Mouse (Mus musculus): ENCODE data around the gene Ptprk. TPM values are rescaled to one million over a fixed set of nuclear protein-coding genes. Genes with fewer than 3 reads are reported as not detected.

The Ptprk gene
- polyA plus RNA-seq, 2 experiments, result 21.4 to 25.2 TPM

DNA sequence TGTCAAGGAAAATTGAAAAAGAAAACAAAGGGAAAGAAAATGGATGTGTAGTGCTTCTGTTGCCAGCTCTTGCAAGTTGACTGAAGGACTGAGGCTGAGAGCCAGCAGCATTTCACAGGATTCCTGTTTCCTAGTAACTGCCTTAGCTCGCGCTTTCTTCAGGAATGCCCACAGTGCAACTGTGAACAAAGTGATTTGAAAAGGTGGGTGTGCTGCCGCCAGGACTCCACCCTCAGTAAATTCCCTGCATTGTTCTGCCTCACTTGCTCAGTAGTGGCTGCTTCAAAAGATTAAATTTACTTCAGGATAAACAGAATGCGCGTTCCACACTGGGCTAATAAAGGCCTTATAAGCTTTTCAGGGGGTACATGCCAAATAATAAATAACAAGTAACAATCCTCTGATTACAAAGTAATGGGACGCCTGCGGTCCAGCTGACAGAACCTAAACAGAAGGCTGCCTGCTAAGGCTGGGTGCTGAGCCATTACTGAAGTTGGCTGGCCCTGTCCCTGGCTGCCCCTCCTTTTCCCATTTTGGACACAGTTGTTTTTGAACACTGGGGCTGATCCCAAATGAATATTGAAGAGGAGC, 418.7 kb downstream of the Ptprk start:
- TF ChIP-seq POLR2A (IDR thresholded peaks at IDR 0.05; ENCODE audit: borderline replicate concordance, extremely low read depth, insufficient read depth, insufficient read length), result no peak
- Histone ChIP-seq H3K9ac (ENCODE audit: low read depth, low read length, severe bottlenecking) (no peak overlapping the region), H3K9me3 (ENCODE audit: control insufficient read depth, low read length) (no peaks in the 10 kb centered on the region), H3K4me2 (replicated peaks; ENCODE audit: low read depth, low read length, severe bottlenecking) (peak overlapping the region; percentile 22; the same call in 1 of the 2 replicates), H3K4me3 (replicated peaks; ENCODE audit: low read length) (no peak overlapping the region), H3K27me3 (ENCODE audit: control insufficient read depth, insufficient read depth, low read length) (no peaks in the 10 kb centered on the region), H3K27ac (replicated peaks; ENCODE audit: low read depth, low read length) (0 out of 2 replicates have a peak overlapping the region, but pooled peaks have one; percentile 0), H3K36me3 (ENCODE audit: control insufficient read depth, insufficient read depth, low read length) (no peaks in the 10 kb centered on the region), H3K4me1 (ENCODE audit: control insufficient read depth, insufficient read depth, low read length) (peaks cover 11% of the 10 kb centered on the region)
- DNase-seq (ENCODE audit: low spot score), result peak; percentile 47
- ATAC-seq (ENCODE audit: low FRiP score, low read depth), result peak; percentile 57; the same call in 1 of the 2 replicates
- WGBS, result 24% methylated on average over 7 of the region's 7 CpGs

DNA sequence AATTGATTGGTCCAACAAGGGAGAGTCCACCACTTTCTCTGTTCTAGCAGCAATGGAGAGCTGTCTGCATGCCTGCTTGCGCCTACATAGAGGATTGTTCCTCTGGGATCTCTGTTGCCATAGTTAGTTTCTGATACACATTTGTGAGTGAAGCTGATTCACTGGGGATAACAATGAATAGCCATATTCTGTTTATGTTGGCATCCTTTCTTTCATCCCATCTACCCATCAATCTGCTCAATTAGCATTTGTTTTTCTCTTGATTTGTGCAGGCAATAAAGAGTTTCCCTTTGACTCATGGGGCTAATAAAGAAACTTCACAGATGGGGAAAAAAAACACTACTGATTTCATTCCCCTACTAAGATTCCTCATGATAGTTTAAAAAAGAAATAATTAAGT, 423.2 kb downstream of the Ptprk start:
- no peak for DNase-seq (ENCODE audit: low spot score)
- no peak for ATAC-seq (ENCODE audit: low FRiP score, low read depth)
- Histone ChIP-seq H3K4me3 (replicated peaks; ENCODE audit: low read length) (no peak overlapping the region), H3K36me3 (ENCODE audit: control insufficient read depth, insufficient read depth, low read length) (no peaks in the 10 kb centered on the region), H3K9ac (ENCODE audit: low read depth, low read length, severe bottlenecking) (no peak overlapping the region), H3K27me3 (ENCODE audit: control insufficient read depth, insufficient read depth, low read length) (no peaks in the 10 kb centered on the region), H3K27ac (replicated peaks; ENCODE audit: low read depth, low read length) (no peak overlapping the region), H3K4me1 (ENCODE audit: control insufficient read depth, insufficient read depth, low read length) (peaks cover 8% of the 10 kb centered on the region), H3K4me2 (replicated peaks; ENCODE audit: low read depth, low read length, severe bottlenecking) (no peak overlapping the region), H3K9me3 (ENCODE audit: control insufficient read depth, low read length) (no peaks in the 10 kb centered on the region)
- WGBS, result 89% methylated on average over 1 of the region's 1 CpGs
- no peak for TF ChIP-seq POLR2A (IDR thresholded peaks at IDR 0.05; ENCODE audit: borderline replicate concordance, extremely low read depth, insufficient read depth, insufficient read length)

DNA sequence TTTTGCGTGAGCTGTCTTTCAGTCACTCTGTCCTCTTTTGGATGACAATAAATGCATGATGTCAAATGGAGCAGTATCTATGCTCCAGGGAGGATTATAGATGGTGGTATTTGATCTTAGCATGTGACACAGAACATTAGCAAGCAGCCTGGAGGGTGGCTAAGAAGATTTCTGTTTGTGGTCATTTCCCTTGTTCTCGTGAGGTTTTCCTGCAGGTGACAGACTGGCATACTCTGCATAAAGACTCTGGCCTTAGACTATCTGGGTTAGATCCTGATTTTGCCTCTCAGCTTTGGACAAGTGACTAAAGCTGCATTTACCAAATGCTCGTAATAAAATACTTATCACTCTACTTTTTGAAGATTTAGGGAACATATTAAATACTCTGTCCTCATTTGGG, 423.9 kb downstream of the Ptprk start:
- DNase-seq (ENCODE audit: low spot score), result no peak
- Histone ChIP-seq H3K4me3 (replicated peaks; ENCODE audit: low read length) (no peak overlapping the region), H3K27ac (replicated peaks; ENCODE audit: low read depth, low read length) (no peak overlapping the region), H3K4me2 (replicated peaks; ENCODE audit: low read depth, low read length, severe bottlenecking) (no peak overlapping the region), H3K4me1 (ENCODE audit: control insufficient read depth, insufficient read depth, low read length) (peaks cover under 1% of the 10 kb centered on the region; the same call in 1 of the 2 replicates), H3K27me3 (ENCODE audit: control insufficient read depth, insufficient read depth, low read length) (no peaks in the 10 kb centered on the region), H3K9me3 (ENCODE audit: control insufficient read depth, low read length) (no peaks in the 10 kb centered on the region), H3K36me3 (ENCODE audit: control insufficient read depth, insufficient read depth, low read length) (no peaks in the 10 kb centered on the region), H3K9ac (ENCODE audit: low read depth, low read length, severe bottlenecking) (no peak overlapping the region)
- TF ChIP-seq POLR2A (IDR thresholded peaks at IDR 0.05; ENCODE audit: borderline replicate concordance, extremely low read depth, insufficient read depth, insufficient read length), result no peak
- no peak for ATAC-seq (ENCODE audit: low FRiP score, low read depth)
- 89% methylated on average over 3 of the region's 3 CpGs for WGBS

DNA sequence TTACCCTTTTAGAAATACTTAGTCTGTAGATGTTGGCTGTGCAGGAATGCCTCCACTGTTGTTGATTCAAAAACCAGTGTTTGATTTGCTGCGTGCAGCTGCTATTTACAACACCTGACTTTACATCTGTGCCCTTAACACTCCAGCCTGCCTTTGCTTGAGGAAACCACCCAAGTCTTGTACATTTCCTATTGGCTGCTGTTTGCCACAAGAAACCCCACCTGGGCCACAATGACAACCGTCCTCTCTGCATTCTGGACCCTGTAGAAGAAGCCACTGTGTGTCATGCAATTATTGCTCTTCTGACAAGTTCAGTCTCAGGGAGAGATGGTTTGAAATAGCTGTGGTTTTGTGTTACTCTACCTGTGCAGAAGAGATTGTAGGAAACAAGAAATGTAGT, 439.0 kb downstream of the Ptprk start:
- ATAC-seq (ENCODE audit: low FRiP score, low read depth) (no peak), DNase-seq (ENCODE audit: low spot score) (no peak)
- no peaks in the 10 kb centered on the region for H3K4me1 ChIP-seq (ENCODE audit: control insufficient read depth, insufficient read depth, low read length)
- no peak overlapping the region for H3K9ac ChIP-seq (ENCODE audit: low read depth, low read length, severe bottlenecking)
- H3K4me2 ChIP-seq (replicated peaks; ENCODE audit: low read depth, low read length, severe bottlenecking), result no peak overlapping the region
- no peaks in the 10 kb centered on the region for H3K27me3 ChIP-seq (ENCODE audit: control insufficient read depth, insufficient read depth, low read length)
- 64% methylated on average over 2 of the region's 2 CpGs for WGBS
- TF ChIP-seq POLR2A (IDR thresholded peaks at IDR 0.05; ENCODE audit: borderline replicate concordance, extremely low read depth, insufficient read depth, insufficient read length), result no peak
- H3K27ac ChIP-seq (replicated peaks; ENCODE audit: low read depth, low read length), result no peak overlapping the region
- no peaks in the 10 kb centered on the region for H3K9me3 ChIP-seq (ENCODE audit: control insufficient read depth, low read length)
- H3K36me3 ChIP-seq (ENCODE audit: control insufficient read depth, insufficient read depth, low read length), result no peaks in the 10 kb centered on the region
- H3K4me3 ChIP-seq (replicated peaks; ENCODE audit: low read length), result no peak overlapping the region

DNA sequence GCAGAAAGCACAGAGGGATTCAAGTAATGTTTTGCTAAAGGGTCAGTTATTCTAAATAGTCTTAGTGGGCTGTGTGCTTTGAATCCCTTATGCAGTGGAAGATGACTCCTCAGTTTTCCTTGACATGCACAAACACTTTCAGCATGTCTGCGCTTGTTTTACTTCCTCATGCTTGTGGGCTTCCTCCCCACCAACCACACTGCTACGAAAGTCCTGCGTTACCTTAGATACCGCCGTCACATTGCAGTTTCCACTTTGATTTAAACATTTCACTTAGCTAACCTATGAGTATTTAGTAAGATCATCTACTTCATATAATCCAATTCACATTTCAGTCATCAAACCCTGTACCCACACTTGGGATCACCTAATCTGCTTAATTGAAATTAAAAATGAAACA, 441.5 kb downstream of the Ptprk start:
- ATAC-seq (ENCODE audit: low FRiP score, low read depth), result no peak
- Histone ChIP-seq H3K4me2 (replicated peaks; ENCODE audit: low read depth, low read length, severe bottlenecking) (no peak overlapping the region), H3K4me1 (ENCODE audit: control insufficient read depth, insufficient read depth, low read length) (no peaks in the 10 kb centered on the region), H3K36me3 (ENCODE audit: control insufficient read depth, insufficient read depth, low read length) (no peaks in the 10 kb centered on the region), H3K4me3 (replicated peaks; ENCODE audit: low read length) (no peak overlapping the region), H3K27me3 (ENCODE audit: control insufficient read depth, insufficient read depth, low read length) (no peaks in the 10 kb centered on the region), H3K27ac (replicated peaks; ENCODE audit: low read depth, low read length) (no peak overlapping the region), H3K9me3 (ENCODE audit: control insufficient read depth, low read length) (no peaks in the 10 kb centered on the region), H3K9ac (ENCODE audit: low read depth, low read length, severe bottlenecking) (no peak overlapping the region)
- TF ChIP-seq POLR2A (IDR thresholded peaks at IDR 0.05; ENCODE audit: borderline replicate concordance, extremely low read depth, insufficient read depth, insufficient read length), result no peak
- no peak for DNase-seq (ENCODE audit: low spot score)
- WGBS, result 94% methylated on average over 5 of the region's 5 CpGs
